Mouse (Mus musculus) megakaryocyte, embryonic 14.5 days (primary cell): ENCODE measurements around the gene Kif14. TPM values are rescaled to one million over a fixed set of nuclear protein-coding genes. Genes with fewer than 3 reads are reported as not detected.

ENCODE experiments used
- H3K27me3 ChIP-seq: replicated peaks from 2 replicates; pipeline ENCODE3; 2012; ENCODE audit warnings: inconsistent platforms
- H3K36me3 ChIP-seq: replicated peaks from 2 replicates; pipeline ENCODE3; 2012; ENCODE audit warnings: low read length, inconsistent platforms, mixed read lengths
- H3K4me1 ChIP-seq: 2 replicates; pipeline ENCODE4 v1.6.1; 2012; ENCODE audit warnings: inconsistent platforms
- H3K4me3 ChIP-seq: replicated peaks from 2 replicates; pipeline ENCODE3; 2012; ENCODE audit warnings: moderate library complexity, mild to moderate bottlenecking, inconsistent platforms
- H3K9me3 ChIP-seq: 2 replicates; pipeline ENCODE4 v1.6.1; 2012; ENCODE audit warnings: inconsistent platforms
- FLI1 ChIP-seq: IDR thresholded peaks from 2 replicates; pipeline ENCODE4 v1.6.1; 2012; ENCODE audit warnings: low read length, inconsistent platforms, mixed read lengths
- GATA1 ChIP-seq: IDR thresholded peaks from 3 replicates; pipeline ENCODE4 v1.6.1; 2012; ENCODE audit warnings: mixed read lengths, low read length, inconsistent platforms, borderline replicate concordance
- polyA plus RNA-seq: library from polyadenylated mRNA; stranded (reverse); fragments of >175 nt; gene quantifications from 2 replicates; pipeline ENCODE4 v1.2.3, GENCODE M21; 2012; ENCODE audit warnings: low replicate concordance; ENCODE audit not compliant: insufficient read depth

Kif14 gene
- polyA plus RNA-seq, 1 experiment, result 0.32 TPM

DNA sequence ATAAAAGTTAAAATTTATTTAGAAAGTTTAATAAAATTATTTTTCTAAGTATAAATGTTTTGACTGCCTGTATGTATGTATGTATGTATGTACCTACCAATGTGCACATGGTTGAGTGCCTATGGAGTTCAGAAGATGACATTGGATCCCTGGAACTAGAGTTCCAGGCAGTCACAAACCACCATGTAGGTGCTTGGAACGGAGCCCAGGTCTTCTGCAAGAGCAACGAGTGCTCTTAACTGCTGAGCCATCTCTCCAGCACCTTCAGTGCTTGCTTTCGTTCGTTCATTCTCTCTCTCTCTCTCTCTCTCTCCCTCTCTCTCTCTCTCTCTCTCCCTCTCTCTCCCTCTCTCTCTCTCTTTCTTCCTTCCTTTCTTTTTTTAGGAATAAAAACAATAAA, 18.8 kb upstream of the Kif14 start:
- Histone ChIP-seq H3K4me1 (no peaks in the 10 kb centered on the region), H3K27me3 (peaks cover 28% of the 10 kb centered on the region)
- no peak for TF ChIP-seq GATA1
- TF ChIP-seq FLI1, result no peak

DNA sequence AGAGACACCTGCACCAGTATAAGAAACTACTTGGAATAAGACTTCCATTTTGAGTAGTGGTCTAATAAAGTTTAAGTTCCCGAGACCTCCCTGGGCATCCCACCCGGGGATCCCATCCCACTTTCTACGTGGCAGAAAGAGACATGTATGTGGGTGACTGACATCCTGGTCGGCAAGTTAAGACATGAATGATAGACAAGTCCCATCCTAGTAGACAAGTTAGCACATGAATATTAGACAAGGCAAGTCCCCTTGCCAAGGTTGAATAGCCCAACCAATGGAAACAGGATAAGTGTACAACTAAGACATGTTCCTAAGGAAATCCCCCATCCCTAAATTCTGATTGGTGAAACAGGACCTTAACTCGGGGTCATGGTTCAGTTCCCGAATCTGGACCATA, 16.6 kb upstream of the Kif14 start:
- no peaks in the 10 kb centered on the region for H3K36me3 ChIP-seq
- no peak for TF ChIP-seq FLI1
- H3K4me3 ChIP-seq, result no peak overlapping the region
- H3K9me3 ChIP-seq, result no peaks in the 10 kb centered on the region
- no peaks in the 10 kb centered on the region for H3K4me1 ChIP-seq
- H3K27me3 ChIP-seq, result peaks cover 49% of the 10 kb centered on the region

More for the DNA sequence above, 18.8 kb upstream of the Kif14 start:
- Histone ChIP-seq H3K9me3 (no peaks in the 10 kb centered on the region), H3K4me3 (no peak overlapping the region), H3K36me3 (no peaks in the 10 kb centered on the region)

DNA sequence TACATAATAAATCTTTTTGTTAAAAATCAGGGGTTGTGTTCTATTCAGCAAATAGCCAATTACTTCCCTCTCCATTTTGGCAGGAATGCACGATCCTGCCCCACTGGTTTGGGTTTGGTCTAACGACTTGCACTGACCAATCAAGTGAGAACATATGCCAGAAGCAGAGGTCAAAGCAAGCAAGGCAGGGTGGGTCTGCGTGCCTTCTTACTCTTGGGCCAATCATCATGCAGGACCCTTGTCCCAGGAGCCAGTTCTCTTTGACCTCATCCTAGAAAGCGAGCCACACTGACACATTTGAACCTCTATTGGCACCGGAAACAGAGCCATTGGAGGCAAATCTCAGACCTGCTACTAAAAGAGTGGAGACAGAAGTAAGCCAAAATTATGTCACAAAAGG, 15.9 kb upstream of the Kif14 start:
- Histone ChIP-seq H3K9me3 (no peaks in the 10 kb centered on the region), H3K4me3 (no peak overlapping the region), H3K36me3 (no peaks in the 10 kb centered on the region), H3K27me3 (peaks cover 53% of the 10 kb centered on the region), H3K4me1 (no peaks in the 10 kb centered on the region)
- TF ChIP-seq GATA1 (no peak), FLI1 (no peak)

DNA sequence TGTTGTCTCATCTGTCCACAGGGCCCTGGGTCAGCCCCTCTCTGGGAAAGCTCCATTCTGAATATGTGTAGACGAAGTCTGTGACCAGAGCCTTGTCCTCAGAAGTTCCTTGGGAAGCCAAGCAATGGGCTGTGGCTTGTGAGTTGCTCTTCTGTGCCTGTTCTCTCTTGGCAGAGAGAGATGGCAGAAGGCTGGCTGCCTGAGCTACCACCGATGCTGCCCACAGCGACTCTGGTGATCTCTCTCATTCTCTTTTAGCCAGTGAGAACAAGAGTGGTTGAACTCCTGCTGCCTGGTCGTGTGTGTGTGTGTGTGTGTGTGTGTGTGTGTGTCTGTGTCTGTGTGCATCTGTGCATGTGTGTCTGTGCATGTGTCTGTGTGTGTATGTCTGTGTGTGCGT, 13.7 kb upstream of the Kif14 start:
- TF ChIP-seq FLI1 (no peak), GATA1 (no peak)
- Histone ChIP-seq H3K4me1 (no peaks in the 10 kb centered on the region), H3K9me3 (no peaks in the 10 kb centered on the region), H3K27me3 (peaks cover 63% of the 10 kb centered on the region), H3K36me3 (no peaks in the 10 kb centered on the region), H3K4me3 (no peak overlapping the region)

DNA sequence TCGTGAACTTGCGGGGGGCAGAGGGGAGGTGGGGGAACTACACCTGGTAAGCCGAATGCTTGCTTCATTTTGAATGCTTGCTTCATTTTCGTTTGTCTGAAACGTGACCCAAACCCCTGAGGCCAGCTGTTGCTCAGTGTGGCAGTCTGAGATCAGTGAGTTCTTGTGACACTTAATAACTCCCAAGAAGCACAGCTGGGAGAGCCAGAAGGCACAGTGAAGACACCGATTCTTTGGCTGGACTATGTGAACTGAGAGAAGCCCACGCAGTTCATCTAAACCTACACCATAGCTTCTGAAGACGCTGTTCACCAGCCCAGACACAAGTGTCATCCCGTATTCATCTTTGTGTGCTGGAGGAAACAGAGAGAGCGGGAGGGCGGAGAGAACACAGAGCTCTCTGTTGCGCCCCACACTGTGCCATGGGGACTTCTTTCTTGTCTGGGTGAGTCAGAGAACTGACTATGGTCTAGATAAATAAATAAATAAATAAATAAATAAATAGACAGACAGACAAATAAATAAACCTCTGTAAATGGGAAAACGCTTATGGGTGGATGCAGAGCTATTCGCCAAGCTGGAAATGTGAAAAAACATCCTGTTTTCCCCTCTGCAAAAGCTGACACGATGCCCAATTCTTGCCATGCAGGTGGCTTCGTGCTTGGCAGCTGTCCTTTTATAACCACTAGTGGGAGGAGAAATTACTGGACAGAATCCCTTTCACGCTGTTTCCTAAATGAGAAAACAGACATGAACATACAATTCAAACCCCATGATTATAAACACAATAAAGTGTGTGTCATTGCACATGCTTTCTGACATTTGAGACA, 10.2 kb upstream of the Kif14 start:
- TF ChIP-seq FLI1 (no peak), GATA1 (no peak)
- Histone ChIP-seq H3K9me3 (peaks cover 7% of the 10 kb centered on the region), H3K36me3 (no peaks in the 10 kb centered on the region), H3K4me3 (no peak overlapping the region), H3K4me1 (no peaks in the 10 kb centered on the region), H3K27me3 (peaks cover 59% of the 10 kb centered on the region)

DNA sequence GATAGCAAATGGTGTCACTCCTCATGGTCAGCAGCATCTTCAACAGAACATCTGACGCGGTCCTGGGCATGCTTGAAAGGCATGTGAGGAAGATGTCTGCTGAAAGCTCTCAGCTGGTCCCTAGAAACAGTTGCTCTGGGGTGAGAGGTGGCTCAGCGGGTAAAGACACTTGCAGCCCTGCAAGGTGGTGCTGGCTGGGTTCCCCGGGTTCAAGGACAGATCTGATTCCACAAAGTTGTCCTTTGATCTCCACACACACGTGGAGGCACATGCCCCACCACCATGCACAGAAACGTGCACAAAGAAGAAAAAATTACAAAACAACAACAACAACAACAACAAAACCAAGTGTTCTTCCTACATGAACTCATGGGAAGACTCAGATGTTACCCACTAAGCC, 9.4 kb upstream of the Kif14 start:
- H3K9me3 ChIP-seq, result peaks cover 7% of the 10 kb centered on the region
- peaks cover 59% of the 10 kb centered on the region for H3K27me3 ChIP-seq

DNA sequence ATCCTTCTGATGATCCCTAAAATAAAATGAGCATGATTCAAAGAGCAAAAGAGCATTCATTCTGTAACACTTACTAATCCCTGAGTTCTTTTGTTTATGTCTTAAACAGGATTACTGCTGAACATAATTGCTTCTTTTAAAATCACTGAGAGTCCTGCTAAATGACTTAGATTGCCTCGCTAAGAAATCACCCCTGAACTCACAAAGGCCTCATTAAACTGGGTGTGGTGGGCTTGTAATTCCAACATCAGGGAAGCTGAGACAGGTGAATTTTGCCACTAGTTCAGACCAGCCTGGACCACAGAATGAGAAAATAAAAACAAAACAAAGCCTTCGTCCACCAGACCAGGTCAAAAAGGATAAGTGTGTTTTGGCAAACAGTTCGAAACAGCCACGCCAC, 8.7 kb upstream of the Kif14 start:
- Histone ChIP-seq H3K4me1 (peaks cover 2% of the 10 kb centered on the region), H3K4me3 (no peak overlapping the region), H3K9me3 (peaks cover 7% of the 10 kb centered on the region), H3K36me3 (no peaks in the 10 kb centered on the region), H3K27me3 (peaks cover 55% of the 10 kb centered on the region)
- TF ChIP-seq FLI1 (no peak), GATA1 (no peak)

More for the DNA sequence above, 9.4 kb upstream of the Kif14 start:
- Histone ChIP-seq H3K36me3 (no peaks in the 10 kb centered on the region), H3K4me1 (no peaks in the 10 kb centered on the region), H3K4me3 (no peak overlapping the region)
- no peak for TF ChIP-seq GATA1
- no peak for TF ChIP-seq FLI1

DNA sequence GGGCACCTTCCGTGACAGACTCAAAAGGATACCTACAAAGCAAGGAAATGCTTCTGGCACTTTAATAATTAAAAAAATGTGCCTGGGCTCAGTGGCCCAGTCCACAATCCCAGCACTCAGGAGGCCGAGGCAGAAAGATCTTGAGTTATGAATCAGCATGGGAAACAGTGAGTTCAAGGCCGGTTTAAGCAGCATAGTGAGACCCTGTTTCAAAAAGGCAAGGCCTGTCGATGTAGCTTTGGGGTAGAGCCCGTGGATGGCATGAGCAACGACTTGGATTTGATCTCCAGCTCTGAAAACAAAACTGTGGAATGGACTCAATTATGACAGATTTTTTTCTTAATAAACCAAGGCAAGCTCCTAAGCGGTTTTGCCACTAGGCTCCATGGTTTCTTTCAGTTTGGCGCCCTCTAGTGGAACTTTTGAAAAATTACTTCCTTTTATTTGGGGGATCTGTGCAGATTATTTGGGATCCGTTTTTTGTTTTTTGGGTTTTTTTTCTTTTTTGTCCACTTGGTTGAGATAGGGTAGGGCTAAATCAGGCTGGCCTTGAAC, 7.4 kb upstream of the Kif14 start:
- H3K4me3 ChIP-seq, result no peak overlapping the region
- TF ChIP-seq GATA1 (no peak), FLI1 (no peak)

DNA sequence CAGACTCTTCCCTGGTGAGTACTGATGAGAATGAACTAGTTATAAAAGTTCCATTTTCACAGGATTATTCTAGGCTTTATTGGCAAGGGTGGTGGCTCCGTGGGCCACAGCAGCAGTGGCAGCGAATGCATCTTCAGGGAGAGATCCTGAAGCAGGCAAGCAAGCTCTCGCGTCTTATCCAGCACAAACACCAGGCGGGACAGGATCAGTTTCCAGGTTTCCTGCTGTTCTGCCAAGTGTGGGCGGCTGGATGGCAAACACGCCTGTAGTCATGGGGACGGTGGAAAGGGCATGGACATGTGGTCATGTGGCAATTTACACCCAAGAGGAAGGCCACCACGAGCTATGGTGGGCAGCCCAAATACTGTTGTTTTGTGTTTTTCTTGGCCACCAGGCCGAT, 3.7 kb upstream of the Kif14 start:
- Histone ChIP-seq H3K36me3 (no peaks in the 10 kb centered on the region), H3K4me3 (no peak overlapping the region), H3K4me1 (peaks cover 16% of the 10 kb centered on the region), H3K27me3 (peaks cover 10% of the 10 kb centered on the region), H3K9me3 (peaks cover 7% of the 10 kb centered on the region)
- TF ChIP-seq FLI1 (no peak), GATA1 (no peak)

More for the DNA sequence above, 7.4 kb upstream of the Kif14 start:
- Histone ChIP-seq H3K9me3 (peaks cover 7% of the 10 kb centered on the region), H3K4me1 (peaks cover 6% of the 10 kb centered on the region), H3K27me3 (peaks cover 41% of the 10 kb centered on the region), H3K36me3 (no peaks in the 10 kb centered on the region)

DNA sequence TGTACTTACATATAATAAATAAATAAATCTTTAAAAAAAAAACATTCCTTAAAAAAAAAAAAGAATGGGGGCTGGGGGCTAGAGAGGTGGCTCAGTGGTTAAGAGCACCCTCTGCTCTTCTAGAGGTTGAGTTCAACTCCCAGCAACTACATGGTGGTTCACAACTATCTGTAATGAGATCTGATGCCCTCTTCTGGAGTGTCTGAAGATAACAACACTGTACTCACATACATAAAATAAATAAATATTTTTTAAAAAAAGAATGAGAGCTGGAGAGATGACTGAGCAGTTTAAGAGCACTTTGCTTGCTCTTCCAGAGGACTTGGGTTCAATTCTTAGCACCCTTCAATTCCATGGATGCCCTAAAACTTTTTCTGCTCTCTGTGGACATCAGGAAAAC, 975 bp upstream of the Kif14 start:
- Histone ChIP-seq H3K27me3 (peaks cover 8% of the 10 kb centered on the region), H3K9me3 (peaks cover 6% of the 10 kb centered on the region), H3K36me3 (peaks cover 22% of the 10 kb centered on the region), H3K4me3 (no peak overlapping the region), H3K4me1 (peaks cover 37% of the 10 kb centered on the region)
- TF ChIP-seq FLI1, result no peak
- no peak for TF ChIP-seq GATA1

DNA sequence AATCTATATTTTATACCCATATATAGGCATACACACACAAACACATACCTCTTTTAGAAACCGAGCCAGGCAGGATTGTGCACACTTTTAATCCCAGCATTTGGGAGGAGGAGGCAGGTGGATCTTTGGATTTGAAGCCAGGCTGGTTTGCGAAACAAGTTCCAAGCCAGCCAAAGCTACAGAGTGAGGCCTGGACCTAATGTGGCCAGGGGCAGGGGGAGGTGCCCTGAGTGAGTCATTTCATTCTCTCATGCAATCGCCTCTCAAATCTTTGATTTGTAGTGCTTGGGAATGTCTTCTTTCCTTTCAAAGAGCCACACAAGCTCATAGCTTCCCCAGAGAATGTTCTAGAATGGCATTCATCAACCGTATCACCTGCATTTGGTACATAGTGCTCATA, 3.3 kb downstream of the Kif14 start:
- H3K4me3 ChIP-seq, result no peak overlapping the region
- H3K9me3 ChIP-seq, result no peaks in the 10 kb centered on the region
- peaks cover 57% of the 10 kb centered on the region for H3K36me3 ChIP-seq
- peaks cover 35% of the 10 kb centered on the region for H3K4me1 ChIP-seq
- H3K27me3 ChIP-seq, result no peaks in the 10 kb centered on the region
- TF ChIP-seq GATA1 (no peak), FLI1 (no peak)
